Mouse (Mus musculus): ENCODE measurements around the gene Oxnad1.
A peak's percentile ranks its signal among the peaks of the same experiment; 100 is the strongest.
"Not testable (repeated sequence)": the region's sequence is repeated elsewhere in the genome, so short reads cannot be mapped to it uniquely, and the experiment has no call there.

Oxnad1 gene

DNA sequence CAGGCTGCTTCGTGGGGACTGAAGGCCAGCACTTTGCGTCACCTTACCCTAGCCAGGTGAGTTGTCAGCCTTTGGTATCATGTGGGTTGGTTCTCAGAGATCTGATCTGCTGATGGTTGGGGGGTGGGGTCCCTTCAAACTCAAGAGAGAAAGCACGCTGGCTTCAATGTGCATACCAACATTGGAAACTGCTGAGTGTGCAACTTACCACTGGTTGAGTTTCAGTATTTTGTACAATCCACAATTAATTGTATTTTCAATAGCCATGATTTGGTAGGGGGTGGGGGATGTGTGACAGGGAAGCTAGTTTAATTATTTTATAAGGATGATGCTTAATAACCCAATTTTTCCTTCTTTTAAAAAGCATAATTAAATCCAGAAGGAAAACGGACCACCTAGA, 6.5 kb downstream of the Oxnad1 start:
- no peak for DNase-seq

DNA sequence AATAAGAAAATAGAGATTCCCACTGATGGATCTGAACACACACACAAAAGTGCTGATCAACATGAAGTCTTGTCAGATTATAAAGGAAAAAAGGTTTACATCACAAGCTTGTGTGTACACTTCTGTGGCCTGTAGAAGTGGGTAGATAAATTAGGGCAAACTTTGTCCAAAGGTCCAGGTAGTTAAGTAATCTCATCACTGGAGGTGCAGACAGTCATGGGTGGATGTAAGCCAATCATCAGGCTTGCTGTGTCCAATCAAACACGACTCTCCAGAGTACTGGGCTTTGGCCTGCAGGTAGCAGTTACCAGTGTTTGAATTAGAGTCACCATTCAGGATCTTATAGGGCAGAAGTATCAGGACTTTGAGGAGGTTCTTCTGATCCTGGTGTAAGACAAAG, 7.8 kb downstream of the Oxnad1 start:
- no peak for DNase-seq

GRCm38 (mm10) chr14:32093500-32094117, 8.4 kb downstream of the Oxnad1 start:
- no peak for DNase-seq

DNA sequence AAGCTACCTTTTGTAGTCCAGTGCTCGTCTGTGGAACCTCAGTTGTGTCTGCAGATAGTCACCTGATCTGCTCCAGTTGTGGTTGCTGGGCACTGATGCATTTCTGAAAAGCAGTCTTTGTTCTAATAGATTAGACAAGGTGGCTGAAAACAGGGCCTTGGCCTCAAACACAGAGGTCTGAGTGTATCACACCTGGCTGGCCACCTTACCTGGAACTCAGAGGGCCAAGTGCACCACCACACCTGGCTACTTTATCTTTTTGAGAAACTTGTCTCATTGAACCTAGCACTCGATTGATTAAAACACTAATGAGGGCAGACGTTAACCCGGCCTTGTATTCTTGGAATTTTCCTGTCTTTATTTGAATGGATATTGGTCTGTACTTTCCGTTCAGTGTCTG, 10.5 kb downstream of the Oxnad1 start:
- no peak for DNase-seq

DNA sequence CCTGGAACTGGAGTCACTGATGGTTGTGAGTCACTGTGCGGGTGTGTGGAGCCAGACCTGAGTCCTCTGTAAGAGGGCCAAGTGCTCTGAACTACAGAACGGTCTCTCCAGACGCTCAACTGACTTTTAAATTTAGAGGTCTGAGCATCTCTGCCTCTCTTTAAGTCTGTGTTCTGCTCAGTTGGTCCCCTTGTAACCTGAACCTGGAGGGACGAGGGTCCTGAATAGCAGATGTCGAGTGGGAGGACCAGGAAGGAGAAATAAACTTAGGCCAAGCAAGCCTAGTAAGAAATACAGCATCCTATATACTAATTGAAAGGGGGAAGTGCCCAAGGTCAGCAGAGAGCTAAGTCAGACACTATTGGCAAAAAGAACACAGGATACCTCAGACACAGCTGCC, 11.6 kb downstream of the Oxnad1 start:
- no peak for DNase-seq

GRCm38 (mm10) chr14:32097691-32098090, 12.5 kb downstream of the Oxnad1 start:
- no peak for DNase-seq

- no peak for DNase-seq
These were observed 13.8 kb downstream of the Oxnad1 start for GRCm38 (mm10) chr14:32098951-32099350.

GRCm38 (mm10) chr14:32103556-32103955, 18.4 kb downstream of the Oxnad1 start:
- DNase-seq = no peak

DNA sequence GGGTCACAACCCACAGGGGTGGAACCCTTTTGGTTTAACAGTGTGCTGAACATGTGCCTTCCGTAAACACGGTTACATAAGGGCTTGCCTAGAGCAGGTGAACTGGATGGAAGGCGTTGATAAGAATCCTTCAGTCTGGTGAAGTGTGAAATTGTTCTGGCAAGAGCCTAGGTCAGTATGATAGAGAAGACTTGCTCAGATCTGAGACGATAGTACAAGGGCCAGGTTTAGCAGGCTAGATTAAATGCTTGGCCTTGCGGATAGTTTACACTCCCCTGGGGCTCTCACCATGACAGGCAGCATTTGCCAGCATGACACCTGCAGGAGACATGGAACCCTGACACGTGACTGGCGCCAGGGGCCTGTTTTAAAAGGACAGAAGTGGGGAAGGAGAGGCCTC, 20.5 kb downstream of the Oxnad1 start:
- DNase-seq = peak; percentile 23

- no peak for DNase-seq
These were observed 21.7 kb downstream of the Oxnad1 start for GRCm38 (mm10) chr14:32106911-32107310.

DNA sequence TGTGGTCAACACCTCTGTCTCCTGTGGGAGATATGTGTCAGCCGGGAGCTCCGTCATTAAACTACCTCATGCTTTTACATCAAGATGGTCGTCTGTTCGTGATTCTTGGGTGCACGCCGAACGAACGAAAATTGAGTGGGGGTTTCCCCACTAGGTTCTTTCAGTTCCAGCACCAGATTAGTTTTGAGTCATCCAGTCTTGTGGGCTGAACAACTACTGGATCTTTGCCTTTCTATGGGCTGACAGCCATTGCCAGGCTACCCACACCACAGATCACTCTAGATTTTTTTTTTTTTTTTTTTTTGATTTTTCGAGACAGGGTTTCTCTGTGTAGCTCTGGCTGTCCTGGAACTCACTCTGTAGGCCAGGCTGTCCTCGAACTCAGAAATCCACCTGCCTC, 26.9 kb downstream of the Oxnad1 start:
- DNase-seq = not testable (repeated sequence)

DNA sequence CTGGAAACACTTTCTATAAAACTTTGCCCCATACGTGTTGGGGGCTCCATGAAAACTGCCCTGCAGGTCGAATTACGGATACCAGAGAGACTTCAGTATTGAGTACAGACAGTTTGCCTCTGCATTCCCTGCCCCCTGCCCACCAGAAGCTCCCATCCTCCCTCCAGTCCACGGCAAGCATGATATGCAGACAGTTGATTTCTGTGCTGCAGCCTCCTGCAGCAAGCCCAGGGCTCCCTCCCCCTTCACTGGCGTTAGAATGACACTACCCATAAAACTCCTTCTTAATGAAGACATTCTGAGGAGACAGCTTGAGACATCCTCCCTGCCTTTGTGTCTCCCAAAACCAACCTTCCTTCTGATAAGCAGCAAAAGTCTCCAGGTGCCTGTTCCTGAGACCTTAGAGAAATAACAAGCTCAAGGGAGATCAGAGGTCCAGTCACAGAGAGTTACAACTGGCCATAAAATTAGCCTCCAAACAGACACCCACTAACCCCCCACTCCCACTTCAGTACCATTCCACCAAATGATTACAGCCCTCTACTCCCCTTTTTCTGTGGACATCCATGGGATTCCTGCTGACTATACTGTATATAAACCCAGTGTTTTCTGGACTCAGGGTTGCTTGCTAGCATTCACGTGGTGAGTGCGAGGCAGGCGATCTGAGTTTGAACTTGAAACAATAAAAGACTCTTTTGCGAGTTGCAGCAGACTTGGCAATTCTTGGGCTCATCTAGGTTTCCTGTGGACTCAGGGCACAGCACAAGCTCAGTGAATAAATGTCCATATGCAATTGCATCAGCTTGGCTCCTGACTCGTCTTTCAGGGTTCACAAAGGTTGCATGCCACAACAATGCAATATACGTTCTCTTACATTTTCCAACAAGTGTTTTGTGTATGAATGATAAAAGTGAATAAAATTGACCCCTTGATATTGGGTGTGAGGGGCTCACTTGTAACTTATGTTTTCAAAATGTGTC, 36.1 kb downstream of the Oxnad1 start:
- DNase-seq = no peak

GRCm38 (mm10) chr14:32121920-32122315, 36.7 kb downstream of the Oxnad1 start:
- DNase-seq = peak; percentile 49

- DNase-seq = no peak
These were observed 39.1 kb downstream of the Oxnad1 start for GRCm38 (mm10) chr14:32124261-32124660.

GRCm38 (mm10) chr14:32125256-32125655, 40.1 kb downstream of the Oxnad1 start:
- DNase-seq = not testable (repeated sequence)

DNA sequence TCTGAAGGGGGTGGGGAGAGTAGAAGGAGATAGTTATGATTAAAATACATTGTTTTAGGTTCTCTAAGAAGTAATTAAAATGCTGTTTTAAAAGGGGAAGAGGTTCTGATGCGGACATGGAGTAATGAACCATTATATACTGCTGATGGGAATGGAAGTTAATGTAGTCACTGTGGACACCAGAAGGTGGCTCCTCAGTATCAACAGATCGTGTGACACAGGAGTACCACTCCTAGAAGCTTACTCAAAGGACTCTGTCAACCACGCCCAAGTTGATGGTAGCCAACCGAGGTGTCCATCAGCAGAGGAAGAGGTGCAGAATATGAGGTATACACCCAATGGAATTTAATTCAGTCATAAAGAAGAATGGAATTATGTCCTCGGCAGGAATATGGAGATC, 43.2 kb downstream of the Oxnad1 start:
- no peak for DNase-seq

DNA sequence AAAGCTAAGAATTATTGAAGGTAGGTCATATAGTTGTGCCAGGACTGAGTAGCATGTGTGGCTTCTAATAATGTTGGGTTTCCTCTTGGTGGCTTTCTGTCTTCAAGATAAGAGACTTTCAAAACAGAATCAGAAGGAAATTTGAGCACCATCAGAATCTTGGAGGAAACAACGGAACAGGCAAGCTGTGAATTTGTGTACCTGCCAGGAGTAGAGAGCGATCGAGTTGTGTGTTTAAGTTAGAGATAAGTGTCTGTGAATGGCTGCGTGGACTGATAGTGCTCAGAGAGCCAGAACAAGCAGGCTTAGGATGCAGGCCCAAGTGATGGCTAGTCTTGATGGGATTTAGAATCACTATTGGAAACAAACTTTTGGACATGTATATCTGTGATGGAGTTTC, 46.7 kb downstream of the Oxnad1 start:
- no peak for DNase-seq

DNA sequence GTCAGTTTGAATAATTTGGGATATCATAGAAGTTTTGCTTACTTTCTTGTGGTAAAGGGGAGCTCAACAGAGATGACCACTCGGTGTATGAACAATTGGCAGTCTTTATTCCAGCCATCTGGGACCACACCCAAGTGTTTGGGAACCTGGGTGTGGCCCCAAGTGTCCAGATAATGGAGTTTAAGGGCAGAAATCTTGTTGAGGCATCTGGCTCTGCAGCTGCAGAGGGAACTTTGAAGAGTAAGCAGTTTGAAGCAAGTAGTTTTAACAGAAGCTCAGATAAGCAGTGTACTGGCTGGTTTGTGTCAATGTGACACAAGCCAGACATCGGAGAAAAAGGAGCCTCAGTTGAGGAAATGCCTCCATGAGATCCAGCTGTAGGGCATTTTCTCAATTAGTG, 49.1 kb downstream of the Oxnad1 start:
- DNase-seq = no peak

GRCm38 (mm10) chr14:32136467-32136866, 51.3 kb downstream of the Oxnad1 start:
- DNase-seq = not testable (repeated sequence)

DNA sequence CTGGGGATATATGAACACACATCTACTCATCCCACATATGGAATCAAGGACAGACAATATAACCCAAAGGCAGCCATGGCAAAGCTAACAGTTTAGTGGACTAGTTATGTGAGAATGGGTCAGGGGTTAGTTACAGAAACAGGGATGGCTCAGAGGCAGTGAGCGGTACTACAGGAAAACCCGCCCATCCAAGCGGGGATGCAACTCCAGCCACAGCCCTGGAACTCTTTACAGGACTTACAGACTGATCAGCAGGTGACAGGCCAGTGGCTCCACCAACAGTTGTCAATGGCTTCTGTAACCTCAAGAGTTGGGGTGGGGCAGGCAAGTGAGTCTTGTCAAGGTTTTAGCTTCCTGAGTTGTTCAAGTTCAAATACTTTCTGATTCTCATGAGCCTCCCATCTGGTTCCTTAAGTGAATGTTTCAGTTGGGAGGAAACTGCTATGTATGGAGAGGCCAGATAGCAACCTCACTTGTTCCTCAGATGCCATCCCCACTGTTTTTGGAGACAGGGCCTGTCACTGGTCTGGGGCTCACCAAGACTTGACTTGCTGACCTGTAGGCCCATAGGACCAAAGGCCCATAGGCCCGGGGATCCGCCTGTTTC, 55.3 kb downstream of the Oxnad1 start:
- no peak for DNase-seq

DNA sequence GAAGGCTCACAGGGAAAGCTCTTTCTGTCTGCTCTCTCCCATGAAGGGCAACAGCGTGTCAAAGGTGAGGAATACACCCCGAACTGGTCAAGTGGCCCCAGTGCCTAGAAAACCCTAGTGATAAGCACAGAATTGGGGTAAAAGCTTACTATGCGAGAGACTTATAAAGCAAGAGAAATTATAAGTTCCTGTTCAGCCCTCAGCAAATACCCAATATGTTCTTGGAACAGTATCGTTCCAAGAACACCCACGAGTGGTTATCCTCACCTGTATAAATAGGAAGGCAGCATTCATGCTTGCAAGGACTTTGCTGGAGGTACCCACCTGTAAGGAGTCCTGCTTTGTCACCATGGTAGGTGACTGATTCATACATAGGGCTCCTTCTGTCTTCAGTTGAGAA, 56.5 kb downstream of the Oxnad1 start, which contains the start of gene Msmb:
Gene Msmb, plus strand, starts transcription at position 301 of the 400 bp plus-strand sequence.
- no peak for DNase-seq

GRCm38 (mm10) chr14:32144734-32145133, 59.6 kb downstream of the Oxnad1 start:
- DNase-seq = no peak

- DNase-seq = no peak
These were observed 60.2 kb downstream of the Oxnad1 start for GRCm38 (mm10) chr14:32145401-32145800.
